Mouse (Mus musculus) CH12.LX (cell line): ENCODE data around the gene Krt26. TPM values are rescaled to one million over a fixed set of nuclear protein-coding genes. Genes with fewer than 3 reads are reported as not detected.

Experiments
- DNase-seq: peaks from one replicate; pipeline ENCODE4 v3.0.0-alpha.2; 2013; ENCODE audit errors: extremely low read depth
- H3K27ac ChIP-seq: 2 replicates; pipeline ENCODE4 v1.5.1; 2012; ENCODE audit warnings: low read depth, mild to moderate bottlenecking, control low read depth, moderate library complexity; ENCODE audit not compliant: insufficient read depth
- H3K27me3 ChIP-seq: replicated peaks from 2 replicates; pipeline ENCODE3; 2012; ENCODE audit warnings: inconsistent platforms
- H3K36me3 ChIP-seq, 2 experiments: replicated peaks in 1 of 2; 2 replicates each; pipeline versions ENCODE3 to v1.6.1; 2012; ENCODE audit warnings: inconsistent platforms in 1 of 2, low read length in 1 of 2, mild to moderate bottlenecking in 1 of 2, mixed read lengths in 1 of 2, moderate library complexity in 1 of 2; ENCODE audit not compliant: control insufficient read depth in 1 of 2, insufficient read depth in 1 of 2
- H3K4me1 ChIP-seq, 2 experiments: 2 replicates each; pipeline ENCODE4 v1.6.1; 2012; ENCODE audit warnings: inconsistent platforms in 1 of 2, moderate library complexity in 1 of 2; ENCODE audit not compliant: insufficient read depth in 2 of 2, control insufficient read depth in 1 of 2
- H3K4me2 ChIP-seq: 2 replicates; pipeline ENCODE4 v1.6.1; 2012; ENCODE audit warnings: low read depth, mild to moderate bottlenecking, control low read depth; ENCODE audit not compliant: poor library complexity, insufficient read depth, severe bottlenecking
- H3K4me3 ChIP-seq, 3 experiments: fragments of 150-350 bp in 1 of 3; sonication (generic) in 1 of 3; replicated peaks in 1 of 3; 2 replicates each; pipeline versions ENCODE3 to v1.5.1; 2011 to 2012; ENCODE audit warnings: low read depth in 2 of 3, low read length in 2 of 3, mild to moderate bottlenecking in 2 of 3, moderate library complexity in 2 of 3, control low read depth in 1 of 3, improper control_type of control experiment in 1 of 3, inconsistent platforms in 1 of 3, mixed read lengths in 1 of 3; ENCODE audit not compliant: poor library complexity in 1 of 3
- H3K79me2 ChIP-seq: replicated peaks from 2 replicates; pipeline ENCODE4 v1.6.1; 2012; ENCODE audit warnings: mild to moderate bottlenecking, moderate library complexity; ENCODE audit not compliant: control insufficient read depth, poor library complexity, insufficient read depth, severe bottlenecking; ENCODE audit errors: extremely low read depth
- H3K9ac ChIP-seq: 2 replicates; pipeline ENCODE4 v1.6.1; 2012; ENCODE audit warnings: low read depth, mild to moderate bottlenecking, control low read depth, moderate library complexity; ENCODE audit not compliant: insufficient read depth
- H3K9me3 ChIP-seq: replicated peaks from 2 replicates; pipeline ENCODE3; 2012; ENCODE audit warnings: low read length, inconsistent platforms, mixed read lengths
- BHLHE40 ChIP-seq: IDR thresholded peaks from 2 replicates; pipeline ENCODE4 v1.6.1; 2011; ENCODE audit warnings: mild to moderate bottlenecking, low read depth, low read length, improper control_type of control experiment
- CTCF ChIP-seq, 2 experiments: IDR thresholded peaks in 1 of 2; conservative IDR thresholded peaks in 1 of 2; 2 replicates each; pipeline ENCODE4 v1.5.1; 2011 to 2012; ENCODE audit warnings: low read depth in 2 of 2, low read length in 2 of 2, improper control_type of control experiment in 1 of 2, inconsistent platforms in 1 of 2, mild to moderate bottlenecking in 1 of 2, moderate library complexity in 1 of 2
- E2F4 ChIP-seq: IDR thresholded peaks from 2 replicates; pipeline ENCODE4 v1.6.1; 2011; ENCODE audit warnings: low read depth, low read length, improper control_type of control experiment; ENCODE audit not compliant: insufficient replicate concordance
- ELF1 ChIP-seq: IDR thresholded peaks from 2 replicates; pipeline ENCODE4 v1.6.1; 2014; ENCODE audit warnings: low read depth, mild to moderate bottlenecking, inconsistent platforms, low read length, improper control_type of control experiment
- ETS1 ChIP-seq: conservative IDR thresholded peaks from 2 replicates; pipeline ENCODE4 v1.6.1; 2012; ENCODE audit warnings: low read depth, mild to moderate bottlenecking, inconsistent platforms, low read length, improper control_type of control experiment, moderate library complexity
- HCFC1 ChIP-seq: IDR thresholded peaks from 2 replicates; pipeline ENCODE4 v1.6.1; 2012; ENCODE audit warnings: low read depth, mild to moderate bottlenecking, inconsistent platforms, low read length, improper control_type of control experiment
- IRF4 ChIP-seq: IDR thresholded peaks from 2 replicates; pipeline ENCODE4 v1.6.1; 2014; ENCODE audit warnings: low read depth, mild to moderate bottlenecking, inconsistent platforms, low read length, improper control_type of control experiment
- JUN ChIP-seq: IDR thresholded peaks from 2 replicates; pipeline ENCODE4 v1.6.1; 2011; ENCODE audit warnings: low read depth, mild to moderate bottlenecking, low read length, improper control_type of control experiment, moderate library complexity; ENCODE audit not compliant: insufficient read depth
- MAFK ChIP-seq: IDR thresholded peaks from 2 replicates; pipeline ENCODE4 v1.6.1; 2011; ENCODE audit warnings: low read length, improper control_type of control experiment; ENCODE audit not compliant: insufficient replicate concordance
- MAZ ChIP-seq: IDR thresholded peaks from 2 replicates; pipeline ENCODE4 v1.6.1; 2012; ENCODE audit warnings: low read depth, mild to moderate bottlenecking, inconsistent platforms, low read length, improper control_type of control experiment, moderate library complexity
- MEF2A ChIP-seq: IDR thresholded peaks from 2 replicates; pipeline ENCODE4 v1.6.1; 2014; ENCODE audit warnings: low read depth, mild to moderate bottlenecking, inconsistent platforms, low read length, improper control_type of control experiment, borderline replicate concordance
- MXI1 ChIP-seq: IDR thresholded peaks from 2 replicates; pipeline ENCODE4 v1.6.1; 2011; ENCODE audit warnings: mild to moderate bottlenecking, low read depth, low read length, improper control_type of control experiment
- NRF1 ChIP-seq: IDR thresholded peaks from 2 replicates; pipeline ENCODE4 v1.6.1; 2014; ENCODE audit warnings: low read depth, mild to moderate bottlenecking, inconsistent platforms, low read length, improper control_type of control experiment, moderate library complexity
- PAX5 ChIP-seq: IDR thresholded peaks from 2 replicates; pipeline ENCODE4 v1.6.1; 2012; ENCODE audit warnings: low read length, inconsistent platforms, mixed read lengths
- POLR2A ChIP-seq: IDR thresholded peaks from 2 replicates; pipeline ENCODE4 v1.6.1; 2011; ENCODE audit warnings: low read depth, mild to moderate bottlenecking, improper control_type of control experiment, low read length
- RAD21 ChIP-seq: IDR thresholded peaks from 2 replicates; pipeline ENCODE4 v1.6.1; 2011; ENCODE audit warnings: low read depth, mild to moderate bottlenecking, low read length, improper control_type of control experiment, moderate library complexity
- RCOR1 ChIP-seq: conservative IDR thresholded peaks from 2 replicates; pipeline ENCODE4 v1.6.1; 2012; ENCODE audit warnings: low read depth, mild to moderate bottlenecking, inconsistent platforms, low read length, improper control_type of control experiment
- TBP ChIP-seq: conservative IDR thresholded peaks from 2 replicates; pipeline ENCODE4 v1.6.1; 2011; ENCODE audit warnings: low read depth, low read length, improper control_type of control experiment
- TCF12 ChIP-seq: IDR thresholded peaks from 2 replicates; pipeline ENCODE4 v1.6.1; 2014; ENCODE audit warnings: low read depth, mild to moderate bottlenecking, inconsistent platforms, low read length, improper control_type of control experiment
- USF1 ChIP-seq: IDR thresholded peaks from 2 replicates; pipeline ENCODE4 v1.6.1; 2014; ENCODE audit warnings: low read depth, mild to moderate bottlenecking, inconsistent platforms, low read length, improper control_type of control experiment
- ZKSCAN1 ChIP-seq: IDR thresholded peaks from 2 replicates; pipeline ENCODE4 v1.6.1; 2012; ENCODE audit warnings: low read depth, inconsistent platforms, low read length, improper control_type of control experiment, borderline replicate concordance
- dilution Hi-C: fragments of 300-500 bp; cut with MboI; formaldehyde crosslinking; loops from 2 replicates; pipeline ENCODE4 v1.14.3; 2020; ENCODE audit warnings: low sequenced_read_pairs; ENCODE audit not compliant: extremely low pct_unique_long_range_greater_than_20kb, extremely low pct_ligation_motif_present
- in situ Hi-C: fragments of 300-500 bp; cut with MboI; formaldehyde crosslinking; loops from 3 replicates; pipeline ENCODE4 v1.14.3; 2019; ENCODE audit warnings: low sequenced_read_pairs, low pct_ligation_motif_present, low pct_unique_long_range_greater_than_20kb, mixed read lengths
- polyA plus RNA-seq: library from polyadenylated mRNA; unstranded; fragments of >175 nt; gene quantifications from 2 replicates; pipeline ENCODE4 v1.2.1, GENCODE M21; 2012; ENCODE audit warnings: low read depth; ENCODE audit not compliant: insufficient read length
- total RNA-seq, 2 experiments: library from RNA; depleted of rRNA; stranded (reverse); fragments of 300-350 nt in 1 of 2; fragments of >200 nt in 1 of 2; gene quantifications; 2 replicates each; pipeline ENCODE4 v1.2.3; 2012 to 2014

Krt26 gene
- total and polyA plus RNA-seq, 3 experiments = not detected

GRCm38 (mm10) chr11:99329655-99330054 lies 8.1 kb downstream of the Krt26 start:
- dilution Hi-C loops = no loop called here
- Histone ChIP-seq H3K36me3 (no peaks in the 10 kb centered on the region), H3K4me3 (no peak overlapping the region), H3K9ac (no peak overlapping the region), H3K27me3 (peaks cover 55% of the 10 kb centered on the region), H3K9me3 (no peaks in the 10 kb centered on the region), H3K27ac (no peak overlapping the region), H3K4me2 (no peak overlapping the region), H3K79me2 (no peaks in the 10 kb centered on the region), H3K4me1 (no peaks in the 10 kb centered on the region)
- no peak for DNase-seq
- TF ChIP-seq TCF12 (no peak), MEF2A (no peak), POLR2A (no peak), HCFC1 (no peak), BHLHE40 (no peak), JUN (no peak), ELF1 (no peak), USF1 (no peak), PAX5 (no peak), CTCF (conservative IDR thresholded peaks at IDR 0.05 in 1 of 2, IDR thresholded peaks at IDR 0.05 in 1 of 2; ENCODE audit: low read depth in 2 of 2, low read length in 2 of 2) (no peak), MAZ (no peak), RAD21 (no peak), IRF4 (no peak), ETS1 (no peak), MXI1 (no peak), TBP (no peak)
- in situ Hi-C loops = no loop called here

- no peak within 1 kb of the TSS for H3K9ac ChIP-seq
- H3K9me3 ChIP-seq = no peaks in the 10 kb centered on the region
- dilution Hi-C loops = no loop called here
- no peak for DNase-seq
- TF ChIP-seq NRF1 = no peak
- no peak for TF ChIP-seq MAFK
- no peak for TF ChIP-seq RCOR1
- no peak for TF ChIP-seq ZKSCAN1
- no peak for TF ChIP-seq CTCF (conservative IDR thresholded peaks at IDR 0.05 in 1 of 2, IDR thresholded peaks at IDR 0.05 in 1 of 2; ENCODE audit: low read depth in 2 of 2, low read length in 2 of 2)
- TF ChIP-seq E2F4 = no peak
- H3K4me1 ChIP-seq = peaks cover 3 to 16% of the 10 kb centered on the region in 2 experiments
- no peaks in the 10 kb centered on the region for H3K79me2 ChIP-seq
- no peaks in the 10 kb centered on the region for H3K36me3 ChIP-seq
- H3K27ac ChIP-seq = no peak within 1 kb of the TSS
- in situ Hi-C loops = no loop called here
- peaks cover 30% of the 10 kb centered on the region for H3K27me3 ChIP-seq
- H3K4me2 ChIP-seq = no peak within 1 kb of the TSS
- H3K4me3 ChIP-seq = no peak within 1 kb of the TSS
These were observed 14.9 kb downstream of the Krt26 start, which contains the start of gene Krt25 for GRCm38 (mm10) chr11:99322851-99323250. Krt25 (minus strand) TSS chr11:99322951.
